Mouse (Mus musculus): Measurements from ENCODE around the gene Psmb2. TPM values are rescaled to one million over a fixed set of nuclear protein-coding genes. Genes with fewer than 3 reads are reported as not detected.
A peak's percentile ranks its signal among the peaks of the same experiment; 100 is the strongest.

Psmb2 gene
- total and polyA plus RNA-seq, 3 experiments: 201 to 433 TPM; not detected in 1

DNA sequence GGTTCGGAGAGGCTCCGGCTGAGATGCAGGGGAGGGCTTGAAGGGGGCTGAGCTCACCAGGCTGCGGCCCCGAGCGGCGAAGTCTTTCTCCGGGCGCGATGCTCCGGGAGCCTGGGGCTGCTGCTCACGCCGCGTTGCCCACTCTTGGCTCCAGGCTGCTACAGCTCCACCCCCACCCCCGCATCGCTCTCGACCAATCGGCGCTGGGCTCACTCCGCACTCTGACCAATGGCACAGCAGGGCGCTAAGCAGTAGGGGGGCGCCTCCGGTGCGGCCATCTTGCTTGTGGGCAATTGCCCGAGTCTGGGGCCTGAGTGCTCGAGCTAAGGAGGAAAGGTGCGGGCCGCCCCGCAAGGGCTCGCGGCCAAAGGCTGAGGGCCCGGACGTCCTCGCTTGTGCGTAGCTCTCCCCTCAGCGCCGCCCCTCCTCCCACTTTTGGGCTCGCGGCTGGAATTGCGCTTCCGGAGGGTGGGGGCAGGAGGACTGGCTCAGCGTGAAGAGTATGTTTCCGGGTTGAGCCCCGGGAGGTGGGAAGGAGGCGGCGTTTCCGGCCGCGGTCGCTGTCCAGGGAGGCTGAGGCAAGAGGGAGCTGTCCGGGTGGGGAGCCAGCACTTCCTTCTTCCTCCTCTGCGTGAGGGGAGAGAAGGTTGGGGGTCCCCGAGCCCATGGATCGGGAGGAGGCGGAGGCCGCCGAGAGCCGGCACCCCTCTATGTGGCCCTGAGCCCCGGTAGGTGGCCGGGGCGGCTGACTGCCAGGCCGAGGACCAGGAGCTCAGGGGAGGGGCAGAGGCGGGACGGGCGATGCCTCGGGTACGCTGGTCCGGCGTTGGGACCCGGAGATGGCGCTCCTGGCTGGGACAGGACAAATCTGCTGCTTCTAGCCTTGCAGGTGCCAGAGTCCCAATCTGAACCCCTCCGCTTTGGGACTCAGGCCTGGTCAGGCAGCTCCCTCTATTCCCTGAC is 76.1 kb downstream of the Psmb2 start, which contains the start of the genes Ncdn and AU040320 (continued):
- TF ChIP-seq EP300 (IDR thresholded peaks at IDR 0.05; ENCODE audit: low read depth in 1 of 2, low read length in 2 of 2): no peak; a peak in 1 of 4 replicates
- peak; percentile 50; the same call in 1 of the 2 replicates for TF ChIP-seq TBP (IDR thresholded peaks at IDR 0.05; ENCODE audit: low read depth, low read length)
- TF ChIP-seq ELF1 (IDR thresholded peaks at IDR 0.05; ENCODE audit: low read depth, low read length): peak; percentile 86
- peak; percentile 75 to 85 for TF ChIP-seq POLR2A (IDR thresholded peaks at IDR 0.05; ENCODE audit: control insufficient read depth in 1 of 2, insufficient read depth in 1 of 2, low read depth in 1 of 2, low read length in 2 of 2, poor library complexity in 1 of 2)

GRCm38 (mm10) chr4:126754231-126754611 is 76.8 kb downstream of the Psmb2 start:
- H3K27me3 ChIP-seq (ENCODE audit: control insufficient read depth in 1 of 2, insufficient read depth in 2 of 2, low read length in 2 of 2): no peaks in the 10 kb centered on the region
- peak overlapping the region; percentile 90 to 93 for H3K4me3 ChIP-seq (ENCODE audit: control insufficient read depth in 1 of 2, insufficient read depth in 1 of 2, low read depth in 2 of 2, low read length in 2 of 2)
- no peak for DNase-seq (ENCODE audit: low read depth, low spot score)
- peaks cover 0 to 6% of the 10 kb centered on the region in 2 experiments; a peak in 2 of 4 replicates for H3K4me1 ChIP-seq (ENCODE audit: control insufficient read depth in 1 of 2, insufficient read depth in 2 of 2, low read length in 2 of 2)
- no peaks in the 10 kb centered on the region for H3K9me3 ChIP-seq (replicated peaks; ENCODE audit: insufficient read depth, low read length)
- no peak overlapping the region for H3K27ac ChIP-seq (ENCODE audit: control insufficient read depth, low read depth, low read length)
- TF ChIP-seq CHD2 (IDR thresholded peaks at IDR 0.05; ENCODE audit: low read length) (no peak), ZNF384 (IDR thresholded peaks at IDR 0.05; ENCODE audit: low read depth, low read length) (peak; percentile 41; the same call in 1 of the 2 replicates)
- H3K79me2 ChIP-seq (ENCODE audit: control insufficient read depth, insufficient read depth, low read length, poor library complexity): peaks cover 14% of the 10 kb centered on the region
- peak overlapping the region; percentile 97 for H3K9ac ChIP-seq (ENCODE audit: control insufficient read depth, low read depth, low read length, poor library complexity, severe bottlenecking)
- peaks cover 0 to 5% of the 10 kb centered on the region in 2 experiments; a peak in 1 of 4 replicates for H3K36me3 ChIP-seq (ENCODE audit: control insufficient read depth in 1 of 2, insufficient read depth in 2 of 2, low read length in 2 of 2)

DNA sequence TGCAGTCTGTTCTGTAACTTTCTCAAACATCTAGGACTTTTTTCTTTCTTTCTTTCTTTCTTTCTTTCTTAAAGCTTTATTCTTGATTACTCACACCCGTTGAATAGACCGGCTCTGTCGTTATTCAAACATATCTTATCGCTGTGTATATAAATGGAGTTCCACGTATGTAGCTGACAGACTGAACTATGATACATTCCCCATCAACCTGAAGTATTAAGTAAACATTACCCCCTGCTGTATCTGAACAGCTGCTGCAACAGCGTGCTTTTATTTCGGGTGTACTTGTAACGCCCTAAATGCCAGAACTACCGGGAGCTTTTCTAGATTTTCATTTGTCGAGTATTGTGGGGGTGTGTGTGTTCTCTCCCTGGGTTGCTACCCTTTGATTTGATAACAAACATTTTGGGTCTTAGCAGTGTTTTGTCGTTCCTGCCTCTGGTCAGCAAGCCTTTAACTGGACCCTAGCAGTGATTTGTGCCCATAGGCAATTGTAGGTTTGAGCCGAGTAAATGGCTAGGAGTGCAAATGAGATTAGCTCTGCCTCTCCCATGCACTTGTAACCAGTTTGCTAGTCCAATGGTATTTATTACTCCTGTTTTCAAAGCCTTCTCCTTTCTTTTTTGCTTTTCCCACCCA is 77.4 kb downstream of the Psmb2 start:
- no peak overlapping the region for H3K9ac ChIP-seq (ENCODE audit: control insufficient read depth, low read depth, low read length, poor library complexity, severe bottlenecking)
- H3K4me1 ChIP-seq (ENCODE audit: control insufficient read depth in 1 of 2, insufficient read depth in 2 of 2, low read length in 2 of 2): peaks cover 0 to 6% of the 10 kb centered on the region in 2 experiments; a peak in 2 of 4 replicates

More for the DNA sequence above, 77.4 kb downstream of the Psmb2 start:
- peaks cover 0 to 5% of the 10 kb centered on the region in 2 experiments; a peak in 1 of 4 replicates for H3K36me3 ChIP-seq (ENCODE audit: control insufficient read depth in 1 of 2, insufficient read depth in 2 of 2, low read length in 2 of 2)
- H3K27me3 ChIP-seq (ENCODE audit: control insufficient read depth in 1 of 2, insufficient read depth in 2 of 2, low read length in 2 of 2): no peaks in the 10 kb centered on the region
- no peak overlapping the region for H3K27ac ChIP-seq (ENCODE audit: control insufficient read depth, low read depth, low read length)
- no peaks in the 10 kb centered on the region for H3K9me3 ChIP-seq (replicated peaks; ENCODE audit: insufficient read depth, low read length)
- DNase-seq (ENCODE audit: low read depth, low spot score): no peak
- H3K4me3 ChIP-seq (ENCODE audit: control insufficient read depth in 1 of 2, insufficient read depth in 1 of 2, low read depth in 2 of 2, low read length in 2 of 2): no peak overlapping the region
- TF ChIP-seq UBTF (IDR thresholded peaks at IDR 0.05; ENCODE audit: borderline replicate concordance, insufficient read depth, low read depth, low read length): no peak
- TF ChIP-seq HCFC1 (IDR thresholded peaks at IDR 0.05; ENCODE audit: low read depth, low read length): no peak
- TF ChIP-seq GABPA (IDR thresholded peaks at IDR 0.05; ENCODE audit: low read depth, low read length): no peak
- no peak for TF ChIP-seq MYC (IDR thresholded peaks at IDR 0.05; ENCODE audit: low read depth, low read length)
- TF ChIP-seq EP300 (IDR thresholded peaks at IDR 0.05; ENCODE audit: low read depth in 1 of 2, low read length in 2 of 2): no peak
- TF ChIP-seq ELF1 (IDR thresholded peaks at IDR 0.05; ENCODE audit: low read depth, low read length): no peak
- no peak for TF ChIP-seq TAL1 (IDR thresholded peaks at IDR 0.05; ENCODE audit: low read length)
- no peak for TF ChIP-seq MXI1 (IDR thresholded peaks at IDR 0.05; ENCODE audit: low read depth, low read length)
- no peak for TF ChIP-seq USF1 (IDR thresholded peaks at IDR 0.05; ENCODE audit: low read depth, low read length)
- no peak for TF ChIP-seq POLR2AphosphoS2 (IDR thresholded peaks at IDR 0.05; ENCODE audit: low read length)
- TF ChIP-seq TBP (IDR thresholded peaks at IDR 0.05; ENCODE audit: low read depth, low read length): no peak
- no peak for TF ChIP-seq RCOR1 (IDR thresholded peaks at IDR 0.05; ENCODE audit: low read depth, low read length)
- no peak for TF ChIP-seq ZKSCAN1 (IDR thresholded peaks at IDR 0.05; ENCODE audit: low read depth, low read length)
- TF ChIP-seq ETS1 (IDR thresholded peaks at IDR 0.05; ENCODE audit: low read depth, low read length): no peak
- TF ChIP-seq CHD2 (IDR thresholded peaks at IDR 0.05; ENCODE audit: low read length): no peak
- TF ChIP-seq SIN3A (IDR thresholded peaks at IDR 0.05; ENCODE audit: low read length): no peak
- no peak for TF ChIP-seq NELFE (IDR thresholded peaks at IDR 0.05; ENCODE audit: low read depth, low read length)
- H3K79me2 ChIP-seq (ENCODE audit: control insufficient read depth, insufficient read depth, low read length, poor library complexity): peaks cover 14% of the 10 kb centered on the region

Measured in MEL (cell line).